Mouse (Mus musculus): ENCODE measurements around the gene Selenon.

DNA sequence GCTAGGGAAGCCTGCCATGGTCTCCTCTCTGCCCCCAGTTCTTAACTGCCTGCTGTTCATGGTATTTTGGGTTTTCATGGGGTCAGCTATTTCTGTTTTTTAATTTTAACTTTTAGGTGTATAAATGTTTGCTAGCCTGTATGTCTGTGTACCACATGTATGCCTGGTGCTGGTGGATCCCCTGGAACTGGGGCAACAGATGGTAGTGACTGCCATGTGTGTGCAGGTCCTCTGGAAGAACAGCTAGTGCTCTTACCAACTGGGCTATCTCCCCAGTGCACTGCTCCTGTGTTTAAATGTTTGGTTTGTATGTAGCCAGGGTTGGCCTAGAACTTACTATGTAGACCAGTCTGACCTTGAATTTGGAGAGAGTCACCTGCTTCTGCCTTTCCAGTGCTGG is 32.7 kb downstream of the Selenon start:
- TF ChIP-seq HCFC1 (IDR thresholded peaks at IDR 0.05; ENCODE audit: low read depth, low read length): no peak
- no peak for TF ChIP-seq EP300 (IDR thresholded peaks at IDR 0.05; ENCODE audit: low read length)
- no peak for TF ChIP-seq PAX5 (IDR thresholded peaks at IDR 0.05; ENCODE audit: low read length)
- TF ChIP-seq CHD1 (IDR thresholded peaks at IDR 0.05; ENCODE audit: low read depth, low read length): no peak
- TF ChIP-seq CTCF (conservative IDR thresholded peaks at IDR 0.05 in 1 of 2, IDR thresholded peaks at IDR 0.05 in 1 of 2; ENCODE audit: low read depth in 2 of 2, low read length in 2 of 2): no peak
- no peak for TF ChIP-seq MYC (IDR thresholded peaks at IDR 0.05; ENCODE audit: low read depth, low read length)
- no peak for TF ChIP-seq ZMIZ1 (IDR thresholded peaks at IDR 0.05; ENCODE audit: low read depth, low read length)
- TF ChIP-seq NRF1 (IDR thresholded peaks at IDR 0.05; ENCODE audit: low read depth, low read length): no peak
- TF ChIP-seq BHLHE40 (IDR thresholded peaks at IDR 0.05; ENCODE audit: low read depth, low read length): no peak
- TF ChIP-seq JUND (conservative IDR thresholded peaks at IDR 0.05; ENCODE audit: low read depth, low read length): no peak
- TF ChIP-seq SMC3 (IDR thresholded peaks at IDR 0.05; ENCODE audit: low read depth, low read length): no peak
- no peak for TF ChIP-seq KAT2A (IDR thresholded peaks at IDR 0.05; ENCODE audit: insufficient replicate concordance, low read length)
